Mouse (Mus musculus) bone marrow, adult 2 months (tissue): ENCODE measurements at regions not wholly inside any gene's neighbourhood (a gene's known extent, or its start where the extent isn't known, plus 50 kb on each side); places are given as distances from the start of the nearest gene placed in this dataset.

Source experiments
- CTCF ChIP-seq: fragments of 200-500 bp; IDR thresholded peaks from 2 replicates; pipeline ENCODE4 v1.5.1; 2011; ENCODE audit warnings: low read length, control low read depth; ENCODE audit not compliant: control insufficient read depth, insufficient read depth
- POLR2A ChIP-seq: fragments of 200-500 bp; IDR thresholded peaks from 2 replicates; pipeline ENCODE4 v1.6.1; 2011; ENCODE audit warnings: low read depth, mild to moderate bottlenecking, control low read depth, low read length, borderline replicate concordance; ENCODE audit not compliant: control insufficient read depth

GRCm38 (mm10) chr1:151128005-151128404 is 54.3 kb upstream of the Gm47985 start:
- TF ChIP-seq POLR2A = no peak
- TF ChIP-seq CTCF = no peak
